Mouse (Mus musculus) adrenal gland, adult 18-20 months (tissue): ENCODE measurements at regions not wholly inside any gene's neighbourhood (a gene's known extent, or its start where the extent isn't known, plus 50 kb on each side); places are given as distances from the start of the nearest gene placed in this dataset.

Source experiments
- DNase-seq, 2 experiments: peaks; one replicate each; pipeline ENCODE4 v3.0.0; 2021 to 2022; ENCODE audit warnings: low spot score in 2 of 2

- no peak for DNase-seq
Observed at GRCm38 (mm10) chr2:12815339-12815738, 108.5 kb upstream of the Pter start.

GRCm38 (mm10) chr2:12825902-12826301, 97.9 kb upstream of the Pter start:
- DNase-seq: no peak

- DNase-seq: no peak
Observed at GRCm38 (mm10) chr2:12833579-12833978, 90.3 kb upstream of the Pter start.

- DNase-seq: no peak
Observed at GRCm38 (mm10) chr2:12866543-12866942, 57.3 kb upstream of the Pter start.

- DNase-seq: no peak
Observed at GRCm38 (mm10) chr2:12868772-12869171, 55.1 kb upstream of the Pter start.
